ENCODE assay signal across 11 mouse cellular contexts in the genomic region with DNA sequence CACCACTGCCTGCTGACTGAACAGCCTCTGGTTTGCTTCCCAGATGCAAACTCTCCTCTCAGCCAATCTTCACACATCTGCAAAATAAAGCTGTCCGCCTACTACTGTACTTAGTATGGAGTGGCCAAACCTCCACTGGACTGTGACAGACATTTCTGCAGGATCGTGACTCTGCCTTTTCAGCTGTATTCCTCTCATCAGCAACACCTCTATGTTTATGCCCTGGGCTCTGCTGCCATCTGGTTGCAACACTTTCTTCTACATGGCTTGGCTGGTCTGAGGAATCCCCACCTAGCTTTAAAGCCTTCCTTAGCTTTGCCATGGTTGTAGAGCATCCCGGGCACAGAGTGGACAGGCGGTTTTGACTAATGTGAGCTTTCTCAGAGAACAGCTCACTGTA. TPM values are rescaled to one million over a fixed set of nuclear protein-coding genes. Genes with fewer than 3 reads are reported as not detected.
DNase-seq lines count a peak whose midpoint lies in the region; ATAC-seq and TF ChIP-seq lines count a peak whose summit lies in the region.
"Had no signal": no experiment of that assay in that cellular context is flagged by ENCODE, and none has a peak within 500 bp of the region (broad histone marks: within the 10 kb centered on the region; RNA-seq: fewer than 3 reads in every experiment).

No protein-coding gene starts in this region.

- H3K4me3 ChIP-seq in forebrain, postnatal 0 days (ENCODE audit: low read depth, low read length), result no peak overlapping the region
- no peak overlapping the region for H3K4me3 ChIP-seq in forebrain, embryonic 14.5 days (ENCODE audit: low read depth, low read length)
- H3K4me3 ChIP-seq in intestine, postnatal 0 days (ENCODE audit: low read depth, low read length), result no peak overlapping the region
- H3K4me3 ChIP-seq in intestine, embryonic 15.5 days (replicated peaks), result no peak overlapping the region
- no peak overlapping the region for H3K4me3 ChIP-seq in lung, embryonic 14.5 days (ENCODE audit: low read depth, low read length)
- no peak overlapping the region for H3K4me3 ChIP-seq in liver, embryonic 12.5 days
- H3K4me3 ChIP-seq: hindbrain, embryonic 13.5 days; neural tube, embryonic 15.5 days had no signal

- H3K27ac ChIP-seq in forebrain, postnatal 0 days (ENCODE audit: low read depth, low read length), result no peak overlapping the region
- no peak overlapping the region for H3K27ac ChIP-seq in forebrain, embryonic 14.5 days (ENCODE audit: low read depth, low read length)
- no peak overlapping the region for H3K27ac ChIP-seq in intestine, postnatal 0 days (ENCODE audit: low read depth, low read length)
- no peak overlapping the region for H3K27ac ChIP-seq in intestine, embryonic 15.5 days
- no peak overlapping the region for H3K27ac ChIP-seq in lung, embryonic 14.5 days (ENCODE audit: low read depth)
- no peak overlapping the region for H3K27ac ChIP-seq in liver, embryonic 12.5 days
- H3K27ac ChIP-seq: hindbrain, embryonic 13.5 days; neural tube, embryonic 15.5 days had no signal

- DNase-seq in forebrain, postnatal 0 days, result no peak
- no peak for DNase-seq in forebrain, embryonic 14.5 days (ENCODE audit: low spot score)
- DNase-seq in lung, embryonic 14.5 days, result peak; percentile 45
- DNase-seq in lung, postnatal 4 days, result no peak
- no peak for DNase-seq in Patski (ENCODE audit: low read depth, low spot score)

- CTCF ChIA-PET in Patski (lab: Charles Lee), result interaction anchor here (1.0 to 2.6 kb wide), 7 partner anchors 10 to 179 kb away, joined by 3 to 16 read pairs (median 4); no protein-coding TSS in a partner anchor

- H3K9ac ChIP-seq in forebrain, postnatal 0 days, result no peak overlapping the region
- no peak overlapping the region for H3K9ac ChIP-seq in forebrain, embryonic 14.5 days (ENCODE audit: low read length)
- H3K9ac ChIP-seq in intestine, postnatal 0 days (ENCODE audit: low read depth, low read length), result no peak overlapping the region
- H3K9ac ChIP-seq in intestine, embryonic 15.5 days, result no peak overlapping the region
- H3K9ac ChIP-seq in lung, embryonic 14.5 days, result no peak overlapping the region
- no peak overlapping the region for H3K9ac ChIP-seq in liver, embryonic 12.5 days
- H3K9ac ChIP-seq: hindbrain, embryonic 13.5 days; neural tube, embryonic 15.5 days had no signal

- no peaks in the 10 kb centered on the region for H3K36me3 ChIP-seq in forebrain, postnatal 0 days (ENCODE audit: insufficient read depth)
- no peaks in the 10 kb centered on the region for H3K36me3 ChIP-seq in forebrain, embryonic 14.5 days (ENCODE audit: control insufficient read depth, insufficient read depth, low read length)
- no peaks in the 10 kb centered on the region for H3K36me3 ChIP-seq in intestine, postnatal 0 days (ENCODE audit: control insufficient read depth, insufficient read depth)
- H3K36me3 ChIP-seq in intestine, embryonic 15.5 days, result peaks cover 2% of the 10 kb centered on the region; the same call in 1 of the 2 replicates
- H3K36me3 ChIP-seq in lung, embryonic 14.5 days (ENCODE audit: insufficient read depth), result no peaks in the 10 kb centered on the region; the same call in 1 of the 2 replicates
- H3K36me3 ChIP-seq in liver, embryonic 12.5 days, result no peaks in the 10 kb centered on the region
- H3K36me3 ChIP-seq: hindbrain, embryonic 13.5 days; neural tube, embryonic 15.5 days had no signal

- peak; percentile 30; the same call in 1 of the 2 replicates for TF ChIP-seq CTCF in forebrain, postnatal 0 days (IDR thresholded peaks at IDR 0.05; ENCODE audit: low read depth)
- TF ChIP-seq CTCF in intestine, postnatal 0 days (IDR thresholded peaks at IDR 0.05; ENCODE audit: low read depth), result peak; percentile 47
- TF ChIP-seq CTCF in lung, embryonic 14.5 days (IDR thresholded peaks at IDR 0.05; ENCODE audit: low read depth), result peak; percentile 23; the same call in 1 of the 2 replicates
- TF ChIP-seq CTCF in Patski (IDR thresholded peaks at IDR 0.05), result peak; percentile 51

- no peak overlapping the region for H3K4me2 ChIP-seq in forebrain, postnatal 0 days (ENCODE audit: low read depth)
- no peak overlapping the region for H3K4me2 ChIP-seq in forebrain, embryonic 14.5 days (ENCODE audit: low read length)
- no peak overlapping the region for H3K4me2 ChIP-seq in intestine, postnatal 0 days (replicated peaks; ENCODE audit: low read depth)
- H3K4me2 ChIP-seq in intestine, embryonic 15.5 days (replicated peaks), result no peak overlapping the region
- no peak overlapping the region for H3K4me2 ChIP-seq in lung, embryonic 14.5 days
- no peak overlapping the region for H3K4me2 ChIP-seq in liver, embryonic 12.5 days
- H3K4me2 ChIP-seq: hindbrain, embryonic 13.5 days; neural tube, embryonic 15.5 days had no signal

- in situ Hi-C loops in Patski (cut with MboI; ENCODE audit: low pct_unique_long_range_greater_than_20kb), result no loop called here

- ATAC-seq in forebrain, postnatal 0 days, result no peak
- ATAC-seq in forebrain, embryonic 14.5 days, result no peak; the same call in 1 of the 2 replicates
- no peak for ATAC-seq in intestine, postnatal 0 days
- no peak for ATAC-seq in intestine, embryonic 15.5 days
- ATAC-seq in lung, embryonic 14.5 days (ENCODE audit: insufficient read depth), result peak; percentile 55; the same call in 1 of the 2 replicates
- ATAC-seq in Patski, result peak; percentile 95
- no peak for ATAC-seq in liver, embryonic 12.5 days
- ATAC-seq: forebrain, embryonic 16.5 days had no signal

- no peaks in the 10 kb centered on the region for H3K27me3 ChIP-seq in forebrain, postnatal 0 days (ENCODE audit: insufficient read depth, low read length)
- no peaks in the 10 kb centered on the region for H3K27me3 ChIP-seq in forebrain, embryonic 14.5 days (replicated peaks; ENCODE audit: control insufficient read depth, insufficient read depth, low read length)
- no peaks in the 10 kb centered on the region for H3K27me3 ChIP-seq in intestine, postnatal 0 days (replicated peaks; ENCODE audit: control insufficient read depth, insufficient read depth, low read length)
- no peaks in the 10 kb centered on the region for H3K27me3 ChIP-seq in intestine, embryonic 15.5 days (replicated peaks)
- H3K27me3 ChIP-seq in lung, embryonic 14.5 days (ENCODE audit: insufficient read depth, low read length), result no peaks in the 10 kb centered on the region
- no peaks in the 10 kb centered on the region for H3K27me3 ChIP-seq in Patski
- no peaks in the 10 kb centered on the region for H3K27me3 ChIP-seq in liver, embryonic 12.5 days (replicated peaks)
- H3K27me3 ChIP-seq: hindbrain, embryonic 13.5 days; neural tube, embryonic 15.5 days had no signal

- H3K9me3 ChIP-seq in forebrain, postnatal 0 days (ENCODE audit: low read length), result no peaks in the 10 kb centered on the region
- no peaks in the 10 kb centered on the region for H3K9me3 ChIP-seq in forebrain, embryonic 14.5 days (replicated peaks; ENCODE audit: control insufficient read depth, low read length)
- H3K9me3 ChIP-seq in intestine, postnatal 0 days (ENCODE audit: control insufficient read depth), result no peaks in the 10 kb centered on the region
- H3K9me3 ChIP-seq in intestine, embryonic 15.5 days, result no peaks in the 10 kb centered on the region
- no peaks in the 10 kb centered on the region for H3K9me3 ChIP-seq in lung, embryonic 14.5 days (ENCODE audit: low read depth, low read length)
- no peaks in the 10 kb centered on the region for H3K9me3 ChIP-seq in liver, embryonic 12.5 days (replicated peaks)
- H3K9me3 ChIP-seq: hindbrain, embryonic 13.5 days; neural tube, embryonic 15.5 days had no signal

- H3K4me1 ChIP-seq in forebrain, postnatal 0 days (ENCODE audit: insufficient read depth), result peaks cover 13% of the 10 kb centered on the region
- H3K4me1 ChIP-seq in forebrain, embryonic 14.5 days (ENCODE audit: control insufficient read depth, insufficient read depth, low read length), result peaks cover 6% of the 10 kb centered on the region; the same call in 1 of the 2 replicates
- peaks cover 6% of the 10 kb centered on the region; the same call in 1 of the 2 replicates for H3K4me1 ChIP-seq in intestine, postnatal 0 days (replicated peaks; ENCODE audit: control insufficient read depth, insufficient read depth, low read length)
- H3K4me1 ChIP-seq in intestine, embryonic 15.5 days (replicated peaks), result peaks cover 10% of the 10 kb centered on the region; the same call in 1 of the 2 replicates
- peaks cover 12% of the 10 kb centered on the region for H3K4me1 ChIP-seq in lung, embryonic 14.5 days (ENCODE audit: insufficient read depth)
- no peaks in the 10 kb centered on the region for H3K4me1 ChIP-seq in liver, embryonic 12.5 days

- POLR2A ChIA-PET in Patski (lab: Charles Lee), result interaction anchor here (0.7 kb wide), 1 partner anchor 82 kb away, joined by 3 read pairs; no protein-coding TSS in a partner anchor

- WGBS in forebrain, postnatal 0 days, result 86% methylated on average over 4 of the region's 4 CpGs
- 87% methylated on average over 4 of the region's 4 CpGs for WGBS in forebrain, embryonic 14.5 days
- 90% methylated on average over 4 of the region's 4 CpGs for WGBS in intestine, postnatal 0 days
- WGBS in intestine, embryonic 15.5 days, result 81% methylated on average over 4 of the region's 4 CpGs
- 48% methylated on average over 4 of the region's 4 CpGs for WGBS in lung, embryonic 14.5 days
- 75% methylated on average over 4 of the region's 4 CpGs for WGBS in liver, embryonic 12.5 days (ENCODE audit: insufficient replicate concordance)

RNA-seq across cellular contexts. Expression of gene Sestd1, which starts 20.3 kb away (rescaled TPM):
- 59.6 and 59.9 TPM in 2 replicates for total RNA-seq in forebrain, postnatal 0 days (2014; rRNA removed)
- polyA plus RNA-seq in forebrain, postnatal 0 days (2015; fragmentation: Nextera tagmentation; extraction: Ambion mirVana), result 21.7 and 28.1 TPM in 2 replicates
- 32.3 and 43.1 TPM in 2 replicates for polyA plus RNA-seq in forebrain, embryonic 14.5 days (2014; fragmentation: Nextera tagmentation; extraction: Ambion mirVana)
- polyA plus RNA-seq in intestine, postnatal 0 days (2015; fragmentation: Nextera tagmentation; extraction: Ambion mirVana), result 10.8 and 11.2 TPM in 2 replicates
- polyA plus RNA-seq in intestine, embryonic 15.5 days (2015; fragmentation: Nextera tagmentation; extraction: Ambion mirVana), result 15.8 and 17.3 TPM in 2 replicates
- polyA plus RNA-seq in lung, embryonic 14.5 days (2014; fragmentation: Nextera tagmentation; extraction: Ambion mirVana), result 23.7 and 27.9 TPM in 2 replicates
- 36.2 TPM for polyA plus RNA-seq in Patski (2021)
- polyA plus RNA-seq in liver, embryonic 12.5 days (2016; fragmentation: Nextera tagmentation; extraction: Ambion mirVana), result 1.6 and 2.3 TPM in 2 replicates

Comparison
In these comparisons a context has a peak if more than half of its experiments do, and no peak if none do; other contexts are left out.
1. ATAC-seq: peak in lung, embryonic 14.5 days (single experiment) and Patski (single experiment); none in forebrain, postnatal 0 days (single experiment), forebrain, embryonic 14.5 days (single experiment), intestine, postnatal 0 days (single experiment), intestine, embryonic 15.5 days (single experiment) and liver, embryonic 12.5 days (single experiment).
2. Peak in every context shown above with its lines, with median percentiles within 50 percentile points of each other: CTCF ChIP-seq.